Mouse (Mus musculus) monocyte, adult 5-6 weeks (primary cell): Measurements from ENCODE around the gene Gcnt7. TPM values are rescaled to one million over a fixed set of nuclear protein-coding genes. Genes with fewer than 3 reads are reported as not detected.

Experiments
- ATAC-seq: fragments of 153-309, 156-312 bp; replicated peaks from 2 replicates; pipeline ENCODE4 v1.8.0; 2017; ENCODE audit warnings: mild to moderate bottlenecking; ENCODE audit not compliant: low TSS enrichment, insufficient number of reproducible peaks, severe bottlenecking, poor library complexity, low FRiP score
- total RNA-seq: library from RNA; stranded (forward); fragments of 200-1000, 200-491, 200-594 nt; gene quantifications from 3 replicates; pipeline ENCODE4 v1.2.3, GENCODE M21; 2017

Gene Gcnt7
- total RNA-seq, 1 experiment from 2014 or later: not detected

DNA sequence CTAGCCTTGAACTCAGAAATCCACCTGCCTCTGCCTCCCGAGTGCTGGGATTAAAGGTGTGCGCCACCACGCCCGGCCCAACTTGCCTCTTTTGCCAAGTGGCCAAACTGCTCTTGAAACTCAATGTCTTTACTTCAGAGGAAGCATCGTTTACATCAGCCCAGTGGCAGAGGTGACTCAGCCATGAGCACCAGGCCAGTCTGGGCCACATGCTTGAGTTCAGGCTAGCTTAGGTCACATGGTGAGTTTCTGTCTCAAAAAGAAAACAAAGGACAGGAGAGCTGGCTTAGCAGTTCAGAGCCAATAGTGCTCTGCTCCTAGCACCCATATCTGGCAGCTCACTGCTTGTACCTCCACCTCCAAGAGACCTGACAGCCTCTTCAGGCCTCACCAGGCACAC is 8.8 kb upstream of the Gcnt7 start:
- no peak for ATAC-seq

DNA sequence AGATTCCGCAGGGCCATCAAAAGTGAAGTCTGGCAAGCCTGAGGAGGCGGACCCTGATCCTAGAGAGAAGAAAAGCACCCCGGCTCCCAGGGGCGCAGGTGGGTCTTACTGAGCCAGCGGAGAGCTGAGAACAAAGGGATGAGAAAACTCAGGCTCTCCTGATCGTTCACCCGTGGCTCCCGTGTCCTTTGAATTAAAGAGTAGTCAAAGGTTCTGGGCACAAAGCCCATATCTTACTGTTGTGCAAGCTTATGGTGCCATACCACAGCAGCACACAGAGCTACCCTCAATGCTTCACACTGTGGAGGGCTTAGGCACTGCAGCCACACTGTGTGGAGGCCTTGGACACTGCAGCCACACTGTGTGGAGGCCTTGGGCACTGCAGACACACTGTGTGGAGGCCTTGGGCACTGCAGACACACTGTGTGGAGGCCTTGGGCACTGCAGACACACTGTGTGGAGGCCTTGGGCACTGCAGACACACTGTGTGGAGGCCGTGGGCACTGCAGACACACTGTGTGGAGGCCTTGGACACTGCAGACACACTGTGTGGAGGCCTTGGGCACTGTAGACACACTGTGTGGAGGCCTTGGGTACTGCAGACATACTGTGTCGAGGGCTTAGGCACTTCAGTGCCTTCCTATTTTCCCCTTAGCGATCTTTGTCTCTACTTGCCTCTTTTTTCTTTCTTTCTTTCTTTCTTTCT is 8.2 kb upstream of the Gcnt7 start:
- ATAC-seq: no peak

- no peak for ATAC-seq
Measured at GRCm38 (mm10) chr2:172462813-172463212, 4.4 kb upstream of the Gcnt7 start.

DNA sequence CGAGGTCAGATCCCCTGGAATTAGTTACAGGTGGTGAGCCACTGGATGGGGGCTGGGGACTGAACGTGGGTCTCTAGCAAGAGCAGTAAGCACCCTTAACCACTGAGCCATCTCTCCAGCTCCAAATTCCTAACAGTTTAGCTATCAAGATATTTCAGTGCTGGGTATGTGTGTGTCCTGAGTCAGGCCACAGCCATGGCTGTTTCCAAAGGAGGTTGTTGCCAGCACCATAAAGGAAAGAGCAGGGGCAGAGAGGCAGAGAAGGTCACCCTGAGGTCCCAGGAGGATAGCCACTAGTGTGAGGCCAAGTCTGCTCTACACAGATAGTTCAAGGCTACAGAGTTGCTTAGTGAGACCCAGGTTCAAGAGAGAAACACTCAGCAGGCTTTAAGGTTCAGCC is 2.3 kb upstream of the Gcnt7 start:
- ATAC-seq: no peak

DNA sequence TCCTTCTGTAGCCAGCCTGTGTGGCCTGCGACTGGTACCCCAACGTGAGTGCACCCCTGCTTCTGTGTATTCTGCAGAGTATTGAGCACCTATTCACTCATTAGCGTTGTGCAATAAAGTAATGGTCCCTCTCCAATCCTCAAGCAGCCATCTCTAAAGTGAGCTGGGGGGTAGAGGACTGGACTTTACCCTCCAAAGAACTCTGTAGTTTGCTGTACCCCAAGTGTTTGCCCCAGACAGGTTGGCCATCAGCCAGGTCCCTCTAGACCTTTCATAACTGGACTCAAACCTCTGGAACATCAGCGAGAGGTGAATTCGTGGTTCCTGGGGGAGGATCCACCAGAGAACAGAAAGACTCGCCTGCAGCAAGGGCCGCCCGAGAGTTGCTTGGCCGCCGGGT is 5.9 kb downstream of the Gcnt7 start:
- ATAC-seq: no peak

GRCm38 (mm10) chr2:172452031-172452430 is 6.4 kb downstream of the Gcnt7 start:
- ATAC-seq: no peak

DNA sequence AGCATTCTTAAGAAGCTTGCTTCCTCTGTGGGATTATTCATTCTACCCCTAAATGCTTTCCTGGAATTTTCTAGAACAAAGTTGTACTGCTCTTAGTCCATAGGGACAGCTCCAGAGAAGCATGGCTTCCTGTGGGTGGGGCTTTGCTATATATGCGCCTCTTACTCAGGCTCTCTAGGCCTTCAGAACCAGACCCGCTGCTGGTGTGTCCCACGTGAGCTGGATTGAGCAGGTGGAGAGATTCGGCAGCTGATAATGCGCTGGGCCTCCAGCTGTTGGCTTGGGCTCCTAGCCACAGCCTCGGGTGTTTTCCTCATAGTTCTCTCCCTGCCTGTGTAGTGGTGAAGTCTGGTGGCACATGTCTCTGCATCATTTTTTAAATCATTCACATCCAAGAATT is 7.8 kb downstream of the Gcnt7 start:
- ATAC-seq: no peak

DNA sequence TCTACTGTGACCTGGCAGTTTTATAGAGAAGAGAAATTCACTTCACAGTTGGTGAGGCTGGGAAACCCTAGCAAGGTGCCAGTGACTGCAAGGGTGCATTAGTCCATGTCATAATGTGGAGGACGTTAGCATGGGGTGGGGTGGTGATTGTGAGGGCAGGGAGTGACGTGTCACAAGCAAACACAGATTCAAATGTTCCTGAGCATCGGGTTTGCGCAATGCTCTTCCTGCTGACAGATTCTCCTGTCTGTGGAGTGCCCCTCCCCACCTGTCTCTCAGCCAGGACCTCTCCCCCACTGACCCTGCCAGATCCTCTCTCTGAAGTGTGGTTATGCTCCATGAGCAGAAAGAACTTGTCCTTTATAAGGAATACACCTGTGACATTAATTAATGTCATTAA is 10.1 kb downstream of the Gcnt7 start:
- no peak for ATAC-seq

GRCm38 (mm10) chr2:172447317-172447716 is 11.1 kb downstream of the Gcnt7 start:
- no peak for ATAC-seq

GRCm38 (mm10) chr2:172445617-172446016 is 12.8 kb downstream of the Gcnt7 start:
- no peak for ATAC-seq

GRCm38 (mm10) chr2:172441176-172441575 is 17.2 kb downstream of the Gcnt7 start:
- ATAC-seq: 0 out of 2 replicates have a peak, but pooled peaks have one; percentile 29

DNA sequence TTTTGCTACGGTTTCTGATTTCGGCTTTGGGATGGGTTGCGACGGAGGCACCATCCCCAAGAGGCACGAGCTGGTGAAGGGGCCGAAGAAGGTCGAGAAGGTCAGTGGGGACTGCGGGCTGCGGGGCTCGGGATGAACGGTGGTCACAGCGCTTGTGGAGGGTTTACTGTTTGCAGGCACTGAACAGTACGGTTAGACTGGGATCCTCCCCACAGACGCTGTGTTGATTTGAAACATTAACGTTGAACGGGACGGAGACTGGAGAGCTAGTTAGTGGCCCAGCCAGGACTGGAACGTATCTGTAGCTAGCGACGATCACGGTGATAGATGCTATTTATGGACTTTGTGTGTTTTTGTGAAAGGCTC is 17.8 kb downstream of the Gcnt7 start:
- ATAC-seq: 0 out of 2 replicates have a peak, but pooled peaks have one; percentile 2

DNA sequence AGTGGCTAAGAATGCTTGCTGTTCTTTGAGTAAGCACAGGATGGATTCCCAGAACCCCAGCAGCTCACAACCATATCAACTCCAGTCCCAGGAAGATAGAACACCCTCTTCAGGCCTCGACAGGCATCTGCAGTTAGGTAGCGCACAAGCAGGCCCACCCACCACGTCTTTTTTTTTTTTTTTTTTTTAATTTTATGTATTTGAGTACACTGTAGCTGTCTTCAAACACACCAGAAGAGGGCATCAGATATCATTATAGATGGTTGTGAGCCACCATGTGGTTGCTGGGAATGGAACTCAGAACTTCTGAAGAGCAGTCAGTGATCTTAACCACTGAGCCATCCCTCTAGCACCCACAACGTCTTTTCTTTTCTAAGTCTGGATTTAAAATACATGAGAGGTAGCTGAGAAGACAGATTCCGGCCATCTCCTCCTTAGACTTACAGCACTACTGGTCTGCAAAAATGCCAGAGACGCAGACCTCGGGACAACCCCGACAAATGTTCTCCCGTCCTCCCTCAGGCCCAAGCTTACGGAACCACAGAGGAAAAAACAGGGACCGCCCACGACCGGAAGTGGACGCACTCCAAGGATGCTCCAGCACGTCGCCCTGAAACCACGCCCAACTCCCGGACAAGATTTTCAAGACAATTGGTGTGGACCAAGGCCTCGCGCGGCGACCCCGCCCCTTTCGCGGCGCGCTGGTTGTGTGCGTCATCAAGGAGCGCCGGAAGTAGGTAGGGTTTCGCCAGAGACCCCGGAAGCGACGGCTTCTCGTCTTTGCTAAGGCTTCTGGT is 18.4 kb downstream of the Gcnt7 start, which contains the start of gene Rtf2:
TSS of gene Rtf2 (plus strand) at position 714 of the 797 bp plus-strand sequence.
- peak; percentile 89 for ATAC-seq

GRCm38 (mm10) chr2:172437371-172437952 is 20.9 kb downstream of the Gcnt7 start:
- ATAC-seq: peak; percentile 32; the same call in 1 of the 2 replicates

GRCm38 (mm10) chr2:172433746-172434145 is 24.6 kb downstream of the Gcnt7 start:
- ATAC-seq: peak; percentile 60; the same call in 1 of the 2 replicates

- no peak for ATAC-seq
Measured at GRCm38 (mm10) chr2:172430609-172431008, 27.8 kb downstream of the Gcnt7 start.

- ATAC-seq: no peak
Measured at GRCm38 (mm10) chr2:172418208-172418607, 40.2 kb downstream of the Gcnt7 start.

GRCm38 (mm10) chr2:172416876-172417275 is 41.5 kb downstream of the Gcnt7 start:
- no peak for ATAC-seq

DNA sequence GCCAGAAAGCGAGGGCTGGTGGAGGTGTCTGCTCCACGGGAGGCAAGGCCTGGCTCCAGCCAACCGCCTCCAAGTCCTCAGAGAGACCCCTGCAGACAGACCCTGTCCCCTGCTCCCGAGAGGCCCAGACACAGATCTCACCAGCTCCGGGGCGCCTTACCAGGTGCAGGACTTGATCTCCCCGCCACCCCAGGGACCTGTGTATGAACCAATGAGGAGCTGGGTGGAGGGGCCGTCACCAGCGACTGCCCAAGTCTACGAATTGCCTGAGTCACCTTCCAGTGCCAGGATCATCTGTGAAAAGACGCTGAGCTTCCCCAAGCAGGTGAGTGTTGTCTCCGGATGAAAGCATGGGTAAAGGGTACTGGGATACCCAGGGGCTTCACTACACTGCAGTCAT is 42.2 kb downstream of the Gcnt7 start:
- ATAC-seq: no peak

GRCm38 (mm10) chr2:172413894-172414293 is 44.5 kb downstream of the Gcnt7 start:
- no peak for ATAC-seq
